Mouse (Mus musculus) urinary bladder, postnatal 4 days (tissue): ENCODE data around the gene Cypt4.
"Not testable (repeated sequence)": the region's sequence is repeated elsewhere in the genome, so short reads cannot be mapped to it uniquely, and the experiment has no call there.

Experiments
- DNase-seq, 2 experiments: peaks; one replicate each; pipeline ENCODE4 v3.0.0; 2021 to 2022; ENCODE audit warnings: low spot score in 2 of 2

Gene Cypt4

DNA sequence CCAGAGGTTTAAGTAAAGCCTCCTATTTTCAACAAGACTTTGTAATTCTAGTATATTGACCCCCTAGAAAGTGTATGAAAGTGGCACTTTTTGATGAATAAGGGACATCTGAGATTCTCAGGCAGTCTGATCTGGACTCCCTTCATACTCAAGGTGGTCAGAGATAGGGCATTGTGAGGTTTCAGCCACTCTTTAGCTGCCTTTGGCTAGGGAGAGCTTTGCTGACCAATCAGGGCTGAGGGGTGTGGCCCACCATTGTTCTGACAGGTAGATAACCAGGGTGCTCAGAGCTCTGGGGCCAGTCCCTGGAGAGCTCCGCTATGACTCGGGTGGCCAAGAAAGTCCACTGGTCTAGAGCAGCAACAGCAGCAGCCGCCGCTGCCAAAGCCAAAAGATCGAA, at the start of gene Cypt4:
Gene Cypt4, plus strand, starts transcription at position 301 of the 400 bp plus-strand sequence.
- DNase-seq: no peak

DNA sequence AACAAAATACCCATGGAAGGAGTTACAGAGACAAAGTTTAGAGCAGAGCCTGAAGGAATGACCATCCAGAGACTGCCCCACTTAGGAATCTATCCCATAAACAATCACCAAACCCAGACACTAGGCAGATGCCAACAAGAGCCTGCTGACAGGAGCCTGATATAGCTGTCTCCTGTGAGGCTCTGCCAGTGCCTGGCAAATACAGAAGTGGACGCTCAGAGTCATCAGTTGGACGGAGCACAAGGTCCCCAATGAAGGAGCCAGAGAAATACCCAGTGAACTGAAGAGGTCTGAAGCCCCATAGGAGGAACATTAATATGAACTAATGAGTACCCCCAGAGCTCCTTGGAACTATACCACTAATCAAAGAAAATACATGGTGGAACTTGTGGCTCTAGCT, 12.3 kb downstream of the Cypt4 start:
- DNase-seq: not testable (repeated sequence)
